Mouse (Mus musculus): ENCODE data around the gene Tbc1d32. TPM values are rescaled to one million over a fixed set of nuclear protein-coding genes. Genes with fewer than 3 reads are reported as not detected.

The Tbc1d32 gene
- polyA plus RNA-seq, 1 experiment: 1.4 TPM

GRCm38 (mm10) chr10:56099641-56100310 lies 128.7 kb downstream of the Tbc1d32 start:
- Histone ChIP-seq H3K4me3 (replicated peaks; ENCODE audit: control insufficient read depth, low read depth, low read length) (no peak overlapping the region), H3K27ac (ENCODE audit: control insufficient read depth, insufficient read depth, low read depth, low read length, poor library complexity) (no peak overlapping the region), H3K4me1 (ENCODE audit: control insufficient read depth, insufficient read depth, low read length) (no peaks in the 10 kb centered on the region)
- TF ChIP-seq POLR2A (IDR thresholded peaks at IDR 0.05; ENCODE audit: borderline replicate concordance, control insufficient read depth, low read depth, low read length) (no peak), CTCF (IDR thresholded peaks at IDR 0.05; ENCODE audit: control insufficient read depth, insufficient read depth, low read length) (no peak)
- WGBS: 83% methylated on average over 3 of the region's 3 CpGs

GRCm38 (mm10) chr10:56099126-56099525 lies 129.4 kb downstream of the Tbc1d32 start:
- H3K4me1 ChIP-seq (ENCODE audit: control insufficient read depth, insufficient read depth, low read length): no peaks in the 10 kb centered on the region
- 72% methylated on average over 3 of the region's 3 CpGs for WGBS
- H3K4me3 ChIP-seq (replicated peaks; ENCODE audit: control insufficient read depth, low read depth, low read length): no peak overlapping the region
- no peak overlapping the region for H3K27ac ChIP-seq (ENCODE audit: control insufficient read depth, insufficient read depth, low read depth, low read length, poor library complexity)
- no peak for TF ChIP-seq CTCF (IDR thresholded peaks at IDR 0.05; ENCODE audit: control insufficient read depth, insufficient read depth, low read length)

GRCm38 (mm10) chr10:56096757-56097156 lies 131.7 kb downstream of the Tbc1d32 start:
- Histone ChIP-seq H3K4me1 (ENCODE audit: control insufficient read depth, insufficient read depth, low read length) (no peaks in the 10 kb centered on the region), H3K27ac (ENCODE audit: control insufficient read depth, insufficient read depth, low read depth, low read length, poor library complexity) (no peak overlapping the region), H3K4me3 (replicated peaks; ENCODE audit: control insufficient read depth, low read depth, low read length) (no peak overlapping the region)
- TF ChIP-seq POLR2A (IDR thresholded peaks at IDR 0.05; ENCODE audit: borderline replicate concordance, control insufficient read depth, low read depth, low read length): no peak
- TF ChIP-seq CTCF (IDR thresholded peaks at IDR 0.05; ENCODE audit: control insufficient read depth, insufficient read depth, low read length): no peak

GRCm38 (mm10) chr10:56094586-56094985 lies 133.9 kb downstream of the Tbc1d32 start:
- Histone ChIP-seq H3K27ac (ENCODE audit: control insufficient read depth, insufficient read depth, low read depth, low read length, poor library complexity) (no peak overlapping the region), H3K4me3 (replicated peaks; ENCODE audit: control insufficient read depth, low read depth, low read length) (no peak overlapping the region), H3K4me1 (ENCODE audit: control insufficient read depth, insufficient read depth, low read length) (no peaks in the 10 kb centered on the region)
- WGBS: 83% methylated on average over 5 of the region's 5 CpGs
- TF ChIP-seq CTCF (IDR thresholded peaks at IDR 0.05; ENCODE audit: control insufficient read depth, insufficient read depth, low read length) (no peak), POLR2A (IDR thresholded peaks at IDR 0.05; ENCODE audit: borderline replicate concordance, control insufficient read depth, low read depth, low read length) (no peak)

GRCm38 (mm10) chr10:56089714-56090113 lies 138.8 kb downstream of the Tbc1d32 start:
- no peak for TF ChIP-seq POLR2A (IDR thresholded peaks at IDR 0.05; ENCODE audit: borderline replicate concordance, control insufficient read depth, low read depth, low read length)
- TF ChIP-seq CTCF (IDR thresholded peaks at IDR 0.05; ENCODE audit: control insufficient read depth, insufficient read depth, low read length): no peak
- 77% methylated on average over 4 of the region's 4 CpGs for WGBS

GRCm38 (mm10) chr10:56062746-56063145 lies 165.7 kb downstream of the Tbc1d32 start:
- WGBS: 80% methylated on average over 2 of the region's 2 CpGs
- TF ChIP-seq CTCF (IDR thresholded peaks at IDR 0.05; ENCODE audit: control insufficient read depth, insufficient read depth, low read length): no peak
- no peak for TF ChIP-seq POLR2A (IDR thresholded peaks at IDR 0.05; ENCODE audit: borderline replicate concordance, control insufficient read depth, low read depth, low read length)
- Histone ChIP-seq H3K4me1 (ENCODE audit: control insufficient read depth, insufficient read depth, low read length) (no peaks in the 10 kb centered on the region), H3K4me3 (replicated peaks; ENCODE audit: control insufficient read depth, low read depth, low read length) (no peak overlapping the region), H3K27ac (ENCODE audit: control insufficient read depth, insufficient read depth, low read depth, low read length, poor library complexity) (no peak overlapping the region)

More at GRCm38 (mm10) chr10:56089714-56090113, 138.8 kb downstream of the Tbc1d32 start:
- no peak overlapping the region for H3K27ac ChIP-seq (ENCODE audit: control insufficient read depth, insufficient read depth, low read depth, low read length, poor library complexity)
- no peak overlapping the region for H3K4me3 ChIP-seq (replicated peaks; ENCODE audit: control insufficient read depth, low read depth, low read length)
- H3K4me1 ChIP-seq (ENCODE audit: control insufficient read depth, insufficient read depth, low read length): no peaks in the 10 kb centered on the region

- H3K4me1 ChIP-seq (ENCODE audit: control insufficient read depth, insufficient read depth, low read length): no peaks in the 10 kb centered on the region
- 78% methylated on average over 2 of the region's 2 CpGs for WGBS
- no peak overlapping the region for H3K4me3 ChIP-seq (replicated peaks; ENCODE audit: control insufficient read depth, low read depth, low read length)
- TF ChIP-seq POLR2A (IDR thresholded peaks at IDR 0.05; ENCODE audit: borderline replicate concordance, control insufficient read depth, low read depth, low read length): no peak
- no peak for TF ChIP-seq CTCF (IDR thresholded peaks at IDR 0.05; ENCODE audit: control insufficient read depth, insufficient read depth, low read length)
- no peak overlapping the region for H3K27ac ChIP-seq (ENCODE audit: control insufficient read depth, insufficient read depth, low read depth, low read length, poor library complexity)
These were observed 167.2 kb downstream of the Tbc1d32 start for GRCm38 (mm10) chr10:56061238-56061830.

GRCm38 (mm10) chr10:56058979-56059422 lies 169.5 kb downstream of the Tbc1d32 start:
- H3K4me1 ChIP-seq (ENCODE audit: control insufficient read depth, insufficient read depth, low read length): no peaks in the 10 kb centered on the region
- WGBS: 67% methylated on average over 3 of the region's 3 CpGs
- TF ChIP-seq POLR2A (IDR thresholded peaks at IDR 0.05; ENCODE audit: borderline replicate concordance, control insufficient read depth, low read depth, low read length) (no peak), CTCF (IDR thresholded peaks at IDR 0.05; ENCODE audit: control insufficient read depth, insufficient read depth, low read length) (no peak)
- no peak overlapping the region for H3K27ac ChIP-seq (ENCODE audit: control insufficient read depth, insufficient read depth, low read depth, low read length, poor library complexity)
- no peak overlapping the region for H3K4me3 ChIP-seq (replicated peaks; ENCODE audit: control insufficient read depth, low read depth, low read length)
